Mouse (Mus musculus) left cerebral cortex, adult 18-20 months (tissue): ENCODE data around the gene Tsg101. TPM values are rescaled to one million over a fixed set of nuclear protein-coding genes. Genes with fewer than 3 reads are reported as not detected.
"Not testable (repeated sequence)": the region's sequence is repeated elsewhere in the genome, so short reads cannot be mapped to it uniquely, and the experiment has no call there.

Experiments used
- DNase-seq, 2 experiments: peaks; one replicate each; pipeline ENCODE4 v3.0.0; 2021 to 2022; ENCODE audit warnings: low spot score in 2 of 2, mixed read lengths in 1 of 2
- long read RNA-seq, 2 experiments: library from polyadenylated mRNA; stranded (forward); transcript quantifications; one replicate each; pipeline ENCODE4 v2.0.0; 2021
- total RNA-seq, 2 experiments: library from RNA; stranded (reverse); gene quantifications; 2 replicates each; pipeline ENCODE4 v1.2.3; 2021

The Tsg101 gene
- total RNA-seq, result 10 to 100 TPM; 67.9 to 70.2 TPM
- long read RNA-seq, experiment 1, transcript Tsg101-201 (10 exons, 1,949 nt), result major isoform, 169 of 244 reads
- long read RNA-seq, experiment 1, partial matches to known transcripts, result 2 of 244 reads
- long read RNA-seq, experiment 1, other reads (novel, unspliced or antisense), result 73 of 244 reads
- long read RNA-seq, experiment 2, transcript Tsg101-201 (10 exons, 1,949 nt), result major isoform, 101 of 144 reads
- long read RNA-seq, experiment 2, partial matches to known transcripts, result 0 of 144 reads
- long read RNA-seq, experiment 2, other reads (novel, unspliced or antisense), result 43 of 144 reads

- DNase-seq, result peak; percentile 93 to 94
Measured at GRCm38 (mm10) chr7:46919551-46920176, at the start of gene Tsg101. Tsg101 (minus strand) TSS chr7:46919969.

- no peak for DNase-seq
Measured at GRCm38 (mm10) chr7:46964070-46964469, 44.3 kb upstream of the Tsg101 start.

DNA sequence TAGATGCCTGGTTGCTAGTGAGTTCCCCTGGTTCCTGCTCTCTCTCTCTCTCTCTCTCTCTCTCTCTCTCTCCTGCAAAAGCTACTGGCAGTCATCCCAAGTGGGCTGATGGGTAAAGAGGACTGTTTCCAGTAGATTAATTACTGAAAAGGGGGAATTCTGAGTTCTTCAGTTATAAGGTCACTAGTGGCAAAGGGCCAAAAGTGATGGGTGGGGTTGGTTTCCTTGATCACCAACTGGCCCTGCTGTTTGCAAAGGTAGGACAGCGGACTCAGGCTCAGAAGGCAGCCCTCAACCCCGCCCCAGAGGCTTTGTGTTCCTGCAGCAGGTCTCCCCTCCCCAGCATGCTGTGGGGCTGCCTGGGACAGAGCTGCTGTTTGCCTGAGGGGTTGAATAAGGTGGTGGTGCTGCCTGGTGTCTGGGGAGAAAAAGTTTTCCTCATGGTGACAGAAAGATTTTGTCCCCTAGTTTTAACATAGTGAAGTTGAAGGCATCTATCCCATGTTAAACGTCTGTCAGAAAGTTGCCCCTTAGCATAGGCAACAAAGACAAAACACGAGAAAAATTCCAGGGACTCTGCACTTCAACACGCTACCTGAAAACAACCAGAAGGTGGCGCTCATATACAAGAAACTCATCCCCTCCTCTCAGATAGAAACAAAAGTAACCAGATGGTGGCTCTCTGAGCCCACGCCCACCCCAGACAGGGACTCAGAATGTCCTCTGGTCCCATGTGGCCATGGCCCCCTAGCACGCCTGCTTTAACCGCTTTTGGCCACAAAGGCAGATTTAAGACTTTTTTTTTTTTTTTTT is 43.2 kb upstream of the Tsg101 start:
- DNase-seq, result peak; percentile 67 to 68

GRCm38 (mm10) chr7:46962132-46962531 is 42.4 kb upstream of the Tsg101 start:
- DNase-seq, result no peak

DNA sequence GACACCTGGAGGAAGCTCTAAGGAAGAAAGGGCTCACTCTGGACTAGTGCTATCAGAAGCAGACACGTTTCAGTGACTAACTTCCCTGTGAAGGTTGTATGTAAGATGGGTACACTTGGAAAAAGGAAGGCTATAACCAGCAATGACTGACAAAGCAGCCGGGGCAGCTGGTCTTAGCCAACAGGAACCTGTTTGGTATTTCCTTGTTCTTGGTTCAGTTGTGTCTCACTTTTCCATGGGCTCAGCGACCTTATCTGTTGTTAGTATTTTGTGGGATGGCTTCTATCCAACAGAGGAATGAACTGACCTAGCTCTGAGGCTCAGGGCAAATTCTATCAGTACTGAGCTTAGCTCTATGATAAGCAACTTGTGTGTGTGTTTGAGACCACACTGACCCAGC is 41.2 kb upstream of the Tsg101 start:
- DNase-seq, result no peak

DNA sequence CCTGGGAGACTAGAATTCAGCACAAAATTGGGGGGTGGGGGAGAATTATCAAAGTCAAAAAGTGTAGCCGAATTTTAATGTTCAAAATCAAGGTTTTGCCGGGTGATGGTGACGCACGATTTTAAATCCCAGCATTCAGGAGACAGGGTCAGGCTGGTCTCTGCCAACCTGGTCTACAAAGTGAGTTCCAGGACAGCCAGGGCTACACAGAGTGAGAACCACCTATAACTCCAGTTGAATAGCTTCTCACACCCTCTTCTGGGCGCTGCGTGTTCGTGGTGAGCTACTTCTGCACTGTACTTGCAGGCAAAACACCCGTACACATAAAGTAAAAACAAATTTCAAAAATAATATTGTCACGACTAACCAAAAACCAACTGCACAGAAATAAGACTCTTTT is 39.1 kb upstream of the Tsg101 start:
- no peak for DNase-seq

GRCm38 (mm10) chr7:46957831-46958691 is 38.3 kb upstream of the Tsg101 start, which contains the start of gene Uevld:
Uevld (minus strand) TSS chr7:46958527.
- peak; percentile 95 to 96 for DNase-seq

DNA sequence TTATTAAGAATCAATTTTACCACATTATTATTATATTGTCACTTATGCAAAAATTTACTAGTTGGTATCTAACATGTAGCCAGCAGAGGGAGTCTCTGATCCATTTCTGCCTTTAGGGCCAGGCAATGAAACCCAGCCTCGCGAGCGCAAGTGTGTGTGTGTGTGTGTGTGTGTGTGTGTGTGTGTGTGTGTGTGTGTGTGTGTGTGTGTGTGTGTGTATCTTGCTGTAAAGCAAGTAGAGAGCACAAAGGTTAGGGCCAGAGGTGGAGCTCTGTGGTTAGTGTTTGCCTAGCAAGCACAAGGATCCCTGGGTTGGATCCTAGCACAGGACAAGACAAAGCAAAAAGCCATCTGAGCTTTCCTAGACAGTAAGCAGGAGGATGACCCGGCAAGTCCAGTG is 16.1 kb upstream of the Tsg101 start:
- DNase-seq, result peak in 1 of 2 experiments; percentile 15

DNA sequence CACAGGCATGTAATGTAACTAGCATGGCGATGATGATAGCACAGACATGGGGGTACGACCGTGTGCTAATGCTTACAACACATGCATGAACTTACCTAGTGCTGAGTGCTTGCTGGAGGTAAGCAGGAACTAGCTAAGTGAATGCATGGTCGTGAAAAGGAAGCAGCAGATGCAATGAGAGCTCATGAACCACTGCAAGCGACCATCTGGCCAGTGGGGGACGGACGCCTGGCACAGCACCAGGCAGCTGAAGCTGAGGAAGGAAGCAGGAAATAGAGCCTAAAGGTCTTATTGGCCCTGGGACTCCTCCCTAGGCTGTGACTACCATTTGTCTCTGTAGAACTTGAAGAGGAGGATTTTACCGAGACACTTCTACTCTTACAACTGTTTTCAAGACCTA is 15.0 kb upstream of the Tsg101 start:
- no peak for DNase-seq

DNA sequence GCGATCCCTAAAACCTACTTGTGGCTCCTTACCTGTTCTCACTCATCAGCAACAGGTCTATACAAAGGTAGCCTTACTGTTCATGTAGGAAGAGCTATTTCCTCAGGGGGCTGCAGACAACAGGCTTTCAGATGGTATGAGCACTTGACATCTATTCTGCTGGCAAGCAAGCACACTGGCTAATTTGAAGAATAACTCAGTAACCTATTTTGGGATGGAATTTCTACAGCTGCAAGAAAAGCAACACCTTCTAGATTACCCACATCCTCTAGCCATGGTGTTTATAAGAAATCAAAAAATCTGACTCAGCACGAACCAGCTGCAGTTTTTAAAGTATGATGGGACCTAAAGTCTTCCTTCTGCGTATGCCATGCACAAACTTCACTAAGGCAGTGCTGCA is 11.6 kb upstream of the Tsg101 start:
- no peak for DNase-seq

GRCm38 (mm10) chr7:46928291-46928690 is 8.5 kb upstream of the Tsg101 start:
- DNase-seq, result no peak

DNA sequence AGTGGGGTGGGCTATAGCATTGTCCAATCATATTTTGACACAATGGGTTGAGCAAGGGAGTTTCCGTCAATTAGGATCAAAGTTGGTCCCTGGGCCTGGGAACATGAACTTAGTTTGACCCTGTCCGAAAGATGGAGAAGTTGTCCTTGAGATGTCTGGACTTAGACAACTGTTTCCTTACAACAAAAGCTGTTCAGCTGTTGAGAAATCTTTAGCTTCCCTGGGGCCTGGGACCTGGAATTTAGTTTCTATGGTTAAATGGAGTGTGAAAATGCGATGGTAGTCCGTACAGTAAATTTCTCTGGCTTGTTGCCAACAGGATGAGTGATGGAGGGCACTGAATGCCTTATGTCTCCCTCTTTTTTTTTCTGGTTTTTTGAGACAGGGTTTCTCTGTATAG is 2.3 kb upstream of the Tsg101 start:
- no peak for DNase-seq

DNA sequence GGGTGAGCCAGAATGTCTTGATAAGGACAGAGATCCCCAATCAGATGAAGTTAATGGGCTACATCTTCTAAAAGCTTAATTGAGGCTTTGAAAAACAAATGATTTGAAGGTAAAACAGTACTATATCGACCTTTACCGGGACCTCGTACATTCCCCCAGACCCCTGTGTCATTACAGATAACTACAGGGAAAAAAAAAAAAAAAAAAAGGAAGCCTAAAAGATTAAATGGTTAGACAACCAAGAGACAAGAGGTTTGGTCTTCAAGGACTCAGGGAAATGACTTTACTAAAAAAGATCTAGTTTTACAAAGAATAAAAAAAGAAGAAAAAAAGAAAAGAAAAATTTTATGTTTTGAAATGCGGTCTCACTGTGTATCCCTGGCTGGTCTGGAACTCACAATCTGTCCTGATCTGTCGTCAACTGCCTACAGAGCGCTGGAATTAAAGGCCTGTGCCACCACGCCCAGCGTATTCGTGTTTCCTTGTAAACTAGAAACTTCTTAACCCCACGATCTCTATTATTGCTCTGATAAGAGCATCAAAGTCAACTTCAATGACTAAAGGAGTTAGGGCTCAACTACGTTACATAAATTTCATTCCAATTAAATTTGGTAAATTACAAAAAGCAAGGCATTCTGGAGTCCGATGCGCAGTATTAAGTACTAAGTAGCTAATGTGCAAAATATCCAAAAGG is 944 bp downstream of the Tsg101 start:
- no peak for DNase-seq

GRCm38 (mm10) chr7:46916376-46916775 is 3.4 kb downstream of the Tsg101 start:
- DNase-seq, result no peak

GRCm38 (mm10) chr7:46911250-46911649 is 8.5 kb downstream of the Tsg101 start:
- no peak for DNase-seq

DNA sequence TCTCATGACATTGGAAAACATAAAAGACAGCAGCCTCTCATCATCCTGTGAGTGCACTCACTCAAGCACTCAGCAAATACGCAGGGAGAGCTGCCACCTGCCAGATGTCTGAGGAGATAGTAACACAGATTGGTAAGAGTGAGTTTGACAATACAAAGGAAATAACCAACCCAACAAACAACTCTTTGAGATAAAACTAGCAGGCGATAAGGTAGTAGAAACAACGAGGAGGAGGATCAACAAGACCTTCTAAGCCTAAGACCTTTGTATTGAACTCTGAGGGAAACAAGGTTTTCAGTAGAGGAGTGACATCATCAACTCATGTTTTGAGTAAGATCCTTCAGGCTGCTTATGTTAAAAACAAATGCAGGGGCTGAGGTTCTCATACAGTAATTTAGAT is 20.4 kb downstream of the Tsg101 start:
- no peak for DNase-seq

GRCm38 (mm10) chr7:46895511-46895910 is 24.3 kb downstream of the Tsg101 start:
- DNase-seq, result no peak

- DNase-seq, result no peak
Measured at GRCm38 (mm10) chr7:46883304-46883703, 36.5 kb downstream of the Tsg101 start.

- DNase-seq, result not testable (repeated sequence)
Measured at GRCm38 (mm10) chr7:46881941-46882340, 37.8 kb downstream of the Tsg101 start.

DNA sequence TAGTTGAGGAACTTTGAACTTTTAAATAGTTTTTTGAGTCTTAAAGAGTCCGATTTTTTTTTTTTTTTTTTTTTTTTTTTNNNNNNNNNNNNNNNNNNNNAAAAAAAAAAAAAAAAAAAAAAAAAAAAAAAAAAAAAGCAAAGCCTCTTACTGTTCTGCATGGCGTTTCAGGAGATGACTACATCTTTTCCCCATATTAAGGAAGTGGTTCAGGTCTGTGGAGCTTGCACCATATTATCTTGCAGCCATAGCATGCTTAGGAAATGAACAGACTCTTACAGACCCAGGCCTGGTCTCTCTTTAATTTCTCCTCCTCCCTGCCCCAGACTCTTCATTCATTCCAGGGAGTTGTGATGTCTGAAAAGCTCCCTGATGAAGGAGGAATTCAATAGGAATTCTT is 38.8 kb downstream of the Tsg101 start:
- DNase-seq, result no peak
